Mouse (Mus musculus): ENCODE results near the gene Dydc1. TPM values are rescaled to one million over a fixed set of nuclear protein-coding genes. Genes with fewer than 3 reads are reported as not detected.
A peak's percentile ranks its signal among the peaks of the same experiment; 100 is the strongest.
"Not testable (repeated sequence)": the region's sequence is repeated elsewhere in the genome, so short reads cannot be mapped to it uniquely, and the experiment has no call there.

The Dydc1 gene
- 0.16 TPM in 1 of 2 replicates, not detected in the other for polyA plus RNA-seq (2015; fragmentation: Nextera tagmentation; extraction: Ambion mirVana)

DNA sequence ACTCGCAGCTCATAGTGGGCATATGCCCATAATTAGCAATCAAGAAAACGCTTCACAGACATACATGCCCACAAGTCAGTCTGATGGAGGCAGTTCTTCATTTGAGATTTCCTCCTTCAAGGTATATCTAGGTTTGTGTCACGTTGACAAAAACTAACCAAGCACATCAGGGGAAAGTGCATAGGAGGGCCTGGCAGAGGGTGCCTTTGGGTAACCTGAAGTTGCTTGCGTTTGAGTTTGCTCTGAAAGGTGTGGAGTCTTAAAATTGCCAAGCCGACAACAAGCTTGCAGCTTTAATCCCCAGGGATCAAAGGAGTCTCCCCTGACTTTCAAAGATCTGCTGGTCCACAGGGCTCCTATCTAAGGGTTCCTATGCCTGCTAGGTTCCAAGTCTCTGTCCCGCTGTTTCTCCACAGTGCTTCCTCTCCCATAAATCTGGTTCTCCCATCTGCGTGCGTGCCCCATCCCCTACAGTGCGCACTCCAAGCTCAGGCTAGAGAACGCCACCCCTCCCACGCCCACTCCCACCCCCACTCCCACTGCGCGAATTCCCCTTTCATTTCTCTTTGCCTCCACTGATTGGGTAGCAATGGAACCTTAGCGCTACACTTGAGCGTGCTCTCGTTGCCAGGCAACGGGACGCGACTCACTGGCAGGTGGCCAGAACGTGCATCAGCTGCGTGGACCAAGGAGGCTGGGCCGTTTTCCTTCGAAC is at the start of gene Dydc1:
Dydc1 (plus strand) TSS at position 683 of the 715 bp plus-strand sequence.
- peak within 1 kb of the TSS; percentile 76 for H3K4me2 ChIP-seq
- H3K4me3 ChIP-seq (replicated peaks), result peak within 1 kb of the TSS; percentile 49
- H3K36me3 ChIP-seq, result no peaks in the 10 kb centered on the region
- ATAC-seq (replicated peaks; ENCODE audit: low FRiP score), result peak; percentile 91
- peaks cover 11% of the 10 kb centered on the region for H3K4me1 ChIP-seq
- no peaks in the 10 kb centered on the region for H3K9me3 ChIP-seq (replicated peaks)
- H3K27ac ChIP-seq, result no peak within 1 kb of the TSS
- H3K9ac ChIP-seq, result 0 out of 2 replicates have a peak within 1 kb of the TSS, but pooled peaks have one; percentile 21
- WGBS, result 11% methylated on average over 23 of the region's 23 CpGs
- H3K27me3 ChIP-seq, result no peaks in the 10 kb centered on the region

- Histone ChIP-seq H3K27ac (no peak overlapping the region), H3K4me2 (no peak overlapping the region), H3K36me3 (no peaks in the 10 kb centered on the region), H3K27me3 (no peaks in the 10 kb centered on the region), H3K9ac (no peak overlapping the region), H3K4me3 (replicated peaks) (no peak overlapping the region), H3K9me3 (replicated peaks) (no peaks in the 10 kb centered on the region), H3K4me1 (no peaks in the 10 kb centered on the region)
- ATAC-seq (replicated peaks; ENCODE audit: low FRiP score), result no peak
- WGBS, result 90% methylated on average over 2 of the region's 2 CpGs
These were observed 47.6 kb upstream of the Dydc1 start for GRCm38 (mm10) chr14:41025087-41025486.

- H3K27me3 ChIP-seq, result no peaks in the 10 kb centered on the region
- no peaks in the 10 kb centered on the region for H3K4me1 ChIP-seq
- H3K36me3 ChIP-seq, result no peaks in the 10 kb centered on the region
- H3K9ac ChIP-seq, result no peak overlapping the region
- peak; percentile 22; the same call in 1 of the 2 replicates for ATAC-seq (replicated peaks; ENCODE audit: low FRiP score)
- no peaks in the 10 kb centered on the region for H3K9me3 ChIP-seq (replicated peaks)
- H3K4me2 ChIP-seq, result no peak overlapping the region
- H3K4me3 ChIP-seq (replicated peaks), result no peak overlapping the region
- H3K27ac ChIP-seq, result no peak overlapping the region
- WGBS, result 68% methylated on average over 7 of the region's 7 CpGs
These were observed 47.0 kb upstream of the Dydc1 start for GRCm38 (mm10) chr14:41025594-41026284.

DNA sequence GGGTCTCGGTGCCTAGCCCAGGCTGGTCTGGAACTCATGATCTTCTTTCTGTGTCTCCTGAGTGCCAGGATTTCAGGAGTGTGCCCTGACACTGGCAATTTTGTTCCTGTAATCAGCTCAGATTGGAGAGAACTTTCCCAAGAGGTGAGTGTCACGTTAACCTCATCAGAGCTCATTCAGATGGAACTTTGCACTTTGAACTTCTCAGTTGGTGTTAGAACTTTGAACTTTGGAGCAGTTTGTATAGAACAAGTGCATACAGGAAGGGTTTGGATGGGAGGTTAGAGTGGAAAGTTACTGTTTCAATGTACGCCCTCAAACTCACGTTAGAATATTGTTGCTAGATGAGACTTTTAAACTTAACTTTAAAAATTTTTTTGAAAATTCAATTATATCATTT is 43.4 kb upstream of the Dydc1 start:
- no peak overlapping the region for H3K27ac ChIP-seq
- H3K27me3 ChIP-seq, result no peaks in the 10 kb centered on the region
- no peaks in the 10 kb centered on the region for H3K9me3 ChIP-seq (replicated peaks)
- no peak for ATAC-seq (replicated peaks; ENCODE audit: low FRiP score)
- no peaks in the 10 kb centered on the region for H3K36me3 ChIP-seq
- H3K4me3 ChIP-seq (replicated peaks), result no peak overlapping the region
- H3K4me1 ChIP-seq, result no peaks in the 10 kb centered on the region
- H3K9ac ChIP-seq, result no peak overlapping the region
- 69% methylated on average over 4 of the region's 4 CpGs for WGBS
- no peak overlapping the region for H3K4me2 ChIP-seq

DNA sequence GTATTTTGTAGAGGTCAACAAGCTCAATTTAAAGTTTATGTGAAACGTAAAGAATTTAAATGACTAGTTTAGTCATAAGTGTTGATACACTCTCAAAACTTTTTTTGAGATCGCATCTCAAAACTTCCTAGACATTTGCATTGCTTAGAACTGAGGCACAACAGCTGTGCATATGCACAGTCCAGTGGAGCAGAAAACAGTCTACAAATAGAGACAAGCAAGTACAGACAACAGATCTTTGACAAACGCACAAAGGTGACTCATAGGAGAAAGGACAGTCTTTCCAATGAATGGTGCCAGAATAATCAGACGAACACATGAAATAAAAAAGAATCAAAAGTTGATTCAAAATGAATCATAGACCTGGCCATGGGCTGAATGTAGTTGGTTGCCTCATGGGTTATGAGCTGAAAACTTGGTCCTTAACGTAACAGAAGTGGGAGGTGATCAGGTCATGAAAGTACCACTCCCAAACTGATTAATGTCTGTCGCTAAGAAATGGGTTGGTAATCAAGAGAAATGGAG is 41.7 kb upstream of the Dydc1 start:
- WGBS, result 70% methylated on average over 6 of the region's 6 CpGs
- ATAC-seq (replicated peaks; ENCODE audit: low FRiP score), result no peak

DNA sequence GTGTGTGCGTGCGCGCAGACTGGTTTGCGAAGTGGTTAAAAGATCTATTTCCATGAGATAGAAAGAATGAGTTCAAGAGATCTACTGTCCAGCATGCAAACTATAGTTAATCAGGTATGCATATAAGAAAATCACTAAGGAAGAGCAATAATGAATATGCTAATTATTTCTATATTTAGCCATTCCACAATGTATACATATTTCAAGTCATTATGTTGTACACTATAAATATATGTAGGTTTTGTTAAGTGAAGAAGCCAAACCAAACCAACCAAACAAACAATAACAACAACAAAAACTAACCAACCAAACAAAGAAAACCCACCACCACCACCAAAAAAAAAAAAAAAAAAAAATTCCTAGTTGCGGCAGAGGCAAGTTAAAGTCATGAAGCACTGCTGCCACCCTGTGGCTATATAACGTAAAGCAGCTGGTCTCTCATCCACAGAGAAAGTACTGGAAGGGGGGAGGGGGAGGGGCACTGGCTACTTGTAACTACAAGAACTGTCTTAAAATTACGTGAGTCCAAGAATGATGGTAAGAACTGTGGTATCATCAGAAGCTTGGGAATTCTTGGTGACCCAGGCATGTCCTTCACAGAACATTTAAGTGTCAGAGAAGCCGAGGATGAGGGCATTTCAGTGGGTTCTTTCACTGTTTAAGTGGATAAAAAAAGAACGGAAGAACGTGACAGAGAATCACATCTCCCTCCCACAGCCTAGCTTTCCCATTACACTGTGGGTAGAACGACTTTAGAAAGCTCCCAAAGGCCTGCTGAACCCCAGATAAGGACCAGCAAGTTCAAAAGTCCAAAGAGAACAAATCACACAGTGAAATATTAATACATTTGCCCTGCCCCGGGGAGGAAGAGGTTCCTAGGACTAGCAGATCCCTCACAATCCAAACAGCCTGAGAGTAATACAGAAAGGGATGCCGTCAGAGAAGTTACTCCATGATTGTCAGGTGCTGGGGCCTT is 39.3 kb upstream of the Dydc1 start:
- H3K9me3 ChIP-seq (replicated peaks), result no peaks in the 10 kb centered on the region
- no peak overlapping the region for H3K9ac ChIP-seq
- 55% methylated on average over 13 of the region's 13 CpGs for WGBS
- H3K36me3 ChIP-seq, result no peaks in the 10 kb centered on the region
- H3K27me3 ChIP-seq, result no peaks in the 10 kb centered on the region
- no peak overlapping the region for H3K27ac ChIP-seq
- H3K4me1 ChIP-seq, result no peaks in the 10 kb centered on the region
- H3K4me2 ChIP-seq, result no peak overlapping the region
- no peak overlapping the region for H3K4me3 ChIP-seq (replicated peaks)
- ATAC-seq (replicated peaks; ENCODE audit: low FRiP score), result no peak

More for the DNA sequence above, 41.7 kb upstream of the Dydc1 start:
- no peaks in the 10 kb centered on the region for H3K36me3 ChIP-seq
- H3K4me3 ChIP-seq (replicated peaks), result no peak overlapping the region
- no peaks in the 10 kb centered on the region for H3K4me1 ChIP-seq
- no peak overlapping the region for H3K27ac ChIP-seq
- no peak overlapping the region for H3K9ac ChIP-seq
- H3K27me3 ChIP-seq, result no peaks in the 10 kb centered on the region
- no peaks in the 10 kb centered on the region for H3K9me3 ChIP-seq (replicated peaks)
- H3K4me2 ChIP-seq, result no peak overlapping the region

DNA sequence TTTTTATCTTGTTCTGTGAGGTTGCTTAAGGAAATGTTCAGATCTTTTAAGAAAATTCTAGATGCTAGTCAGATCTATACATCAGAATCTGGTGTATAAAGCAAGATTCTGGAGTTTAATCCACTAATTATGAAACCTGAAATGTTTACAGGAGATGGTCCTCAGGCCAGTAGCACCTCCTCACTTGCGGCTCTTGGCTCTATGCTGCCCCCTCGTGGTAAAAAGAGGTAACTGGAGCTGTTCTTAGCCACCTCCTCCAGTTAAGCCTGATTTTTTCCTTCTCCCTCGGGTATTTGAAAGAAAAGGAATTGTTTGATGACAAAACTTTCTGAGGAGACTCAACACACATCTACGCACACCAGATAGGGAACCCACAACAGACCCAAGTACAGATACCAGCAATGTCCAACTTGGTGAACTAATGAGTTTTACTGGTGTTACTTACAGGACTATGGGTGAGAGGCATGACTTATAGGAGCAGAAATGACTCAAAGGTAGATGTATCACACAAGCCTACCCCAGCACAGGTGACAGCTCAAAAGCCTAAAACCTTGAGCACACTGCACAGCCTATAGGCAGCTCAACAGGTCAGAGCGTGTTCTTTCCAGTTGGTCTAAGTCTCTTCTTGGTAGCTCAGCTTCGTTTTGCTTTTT is 37.4 kb upstream of the Dydc1 start:
- WGBS, result 35% methylated on average over 6 of the region's 6 CpGs
- H3K9ac ChIP-seq, result no peak overlapping the region
- H3K9me3 ChIP-seq (replicated peaks), result no peaks in the 10 kb centered on the region
- no peaks in the 10 kb centered on the region for H3K27me3 ChIP-seq
- no peak overlapping the region for H3K4me3 ChIP-seq (replicated peaks)
- no peaks in the 10 kb centered on the region for H3K4me1 ChIP-seq
- H3K27ac ChIP-seq, result no peak overlapping the region
- H3K4me2 ChIP-seq, result no peak overlapping the region
- no peaks in the 10 kb centered on the region for H3K36me3 ChIP-seq
- ATAC-seq (replicated peaks; ENCODE audit: low FRiP score), result 0 out of 2 replicates have a peak, but pooled peaks have one; percentile 46

GRCm38 (mm10) chr14:41047402-41047801 is 25.3 kb upstream of the Dydc1 start:
- H3K9me3 ChIP-seq (replicated peaks), result no peaks in the 10 kb centered on the region
- no peaks in the 10 kb centered on the region for H3K36me3 ChIP-seq
- H3K4me1 ChIP-seq, result no peaks in the 10 kb centered on the region
- no peak overlapping the region for H3K4me2 ChIP-seq
- no peak overlapping the region for H3K9ac ChIP-seq
- no peak for ATAC-seq (replicated peaks; ENCODE audit: low FRiP score)
- 80% methylated on average over 2 of the region's 2 CpGs for WGBS
- no peak overlapping the region for H3K27ac ChIP-seq
- no peak overlapping the region for H3K4me3 ChIP-seq (replicated peaks)
- H3K27me3 ChIP-seq, result no peaks in the 10 kb centered on the region

DNA sequence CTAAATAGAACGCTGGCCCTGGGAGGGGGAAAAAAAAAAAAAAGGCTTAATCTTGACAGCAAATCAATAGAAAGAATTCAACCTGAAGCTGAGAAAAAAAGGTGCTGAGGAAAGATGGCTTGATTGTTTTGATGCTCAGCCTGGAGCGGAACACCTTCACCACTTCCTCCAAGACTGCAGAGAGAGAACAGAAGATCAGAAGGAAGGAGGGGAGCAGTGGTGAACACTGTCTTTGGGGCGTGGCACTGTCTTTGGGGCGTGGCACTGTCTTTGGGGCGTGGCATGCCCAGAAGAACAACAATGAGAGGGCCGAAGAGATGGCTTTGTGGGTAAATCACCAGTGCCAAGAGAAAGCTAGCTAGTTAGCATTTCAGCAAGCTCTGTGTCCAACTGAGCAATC is 22.2 kb upstream of the Dydc1 start:
- WGBS, result 77% methylated on average over 6 of the region's 6 CpGs
- no peaks in the 10 kb centered on the region for H3K36me3 ChIP-seq
- H3K27me3 ChIP-seq, result no peaks in the 10 kb centered on the region
- no peak overlapping the region for H3K9ac ChIP-seq
- H3K9me3 ChIP-seq (replicated peaks), result no peaks in the 10 kb centered on the region
- no peak for ATAC-seq (replicated peaks; ENCODE audit: low FRiP score)
- H3K27ac ChIP-seq, result no peak overlapping the region
- no peak overlapping the region for H3K4me3 ChIP-seq (replicated peaks)
- no peaks in the 10 kb centered on the region for H3K4me1 ChIP-seq
- no peak overlapping the region for H3K4me2 ChIP-seq

- no peak for ATAC-seq (replicated peaks; ENCODE audit: low FRiP score)
- no peaks in the 10 kb centered on the region for H3K4me1 ChIP-seq
- no peak overlapping the region for H3K4me2 ChIP-seq
- no peaks in the 10 kb centered on the region for H3K9me3 ChIP-seq (replicated peaks)
- H3K9ac ChIP-seq, result no peak overlapping the region
- no peak overlapping the region for H3K4me3 ChIP-seq (replicated peaks)
- no peaks in the 10 kb centered on the region for H3K27me3 ChIP-seq
- 80% methylated on average over 5 of the region's 5 CpGs for WGBS
- H3K27ac ChIP-seq, result no peak overlapping the region
- H3K36me3 ChIP-seq, result no peaks in the 10 kb centered on the region
These were observed 20.2 kb upstream of the Dydc1 start for GRCm38 (mm10) chr14:41052481-41052880.

GRCm38 (mm10) chr14:41053190-41053589 is 19.5 kb upstream of the Dydc1 start:
- not testable (repeated sequence) for H3K9me3 ChIP-seq (replicated peaks); H3K27me3 ChIP-seq; H3K4me2 ChIP-seq; H3K36me3 ChIP-seq; H3K27ac ChIP-seq; H3K9ac ChIP-seq; H3K4me1 ChIP-seq; ATAC-seq (replicated peaks; ENCODE audit: low FRiP score); H3K4me3 ChIP-seq (replicated peaks)
- 66% methylated on average over 3 of the region's 4 CpGs for WGBS
